Mouse (Mus musculus) CH12F3 (cell line): ENCODE data around the gene Ggta1.

ENCODE experiments used
- in situ Hi-C: fragments of 300-500 bp; cut with MboI; formaldehyde crosslinking; loops from 2 replicates; pipeline ENCODE4 v1.14.3; 2020; ENCODE audit warnings: low sequenced_read_pairs

The Ggta1 gene

GRCm38 (mm10) chr2:35409466-35409865, 53.6 kb downstream of the Ggta1 start:
- in situ Hi-C loops: no loop called here

- in situ Hi-C loops: no loop called here
Observed at GRCm38 (mm10) chr2:35408409-35409110, 54.5 kb downstream of the Ggta1 start.

GRCm38 (mm10) chr2:35407878-35408277, 55.2 kb downstream of the Ggta1 start:
- in situ Hi-C loops: no loop called here

GRCm38 (mm10) chr2:35407266-35407665, 55.8 kb downstream of the Ggta1 start:
- in situ Hi-C loops: no loop called here

GRCm38 (mm10) chr2:35406611-35407010, 56.4 kb downstream of the Ggta1 start:
- in situ Hi-C loops: no loop called here

GRCm38 (mm10) chr2:35402391-35402790, 60.6 kb downstream of the Ggta1 start:
- in situ Hi-C loops: no loop called here

- in situ Hi-C loops: no loop called here
Observed at GRCm38 (mm10) chr2:35400739-35401138, 62.3 kb downstream of the Ggta1 start.

- in situ Hi-C loops: no loop called here
Observed at GRCm38 (mm10) chr2:35398184-35398828, 64.7 kb downstream of the Ggta1 start.

GRCm38 (mm10) chr2:35397590-35398173, 65.3 kb downstream of the Ggta1 start:
- in situ Hi-C loops: no loop called here

GRCm38 (mm10) chr2:35397096-35397495, 65.9 kb downstream of the Ggta1 start, which contains the start of gene 4930402F06Rik:
Gene 4930402F06Rik, minus strand, starts transcription at chr2:35397175.
- in situ Hi-C loops: no loop called here

GRCm38 (mm10) chr2:35385441-35385871, 77.6 kb downstream of the Ggta1 start:
- in situ Hi-C loops: no loop called here

- in situ Hi-C loops: loop anchor here (10.0 kb wide), 1 partner anchor 85 kb away; no protein-coding TSS in a partner anchor
Observed at GRCm38 (mm10) chr2:35379306-35379705, 83.7 kb downstream of the Ggta1 start.

GRCm38 (mm10) chr2:35377600-35377999, 85.4 kb downstream of the Ggta1 start:
- in situ Hi-C loops: loop anchor here (10.0 kb wide), 1 partner anchor 83 kb away; no protein-coding TSS in a partner anchor

GRCm38 (mm10) chr2:35373003-35373402, 90.0 kb downstream of the Ggta1 start:
- in situ Hi-C loops: loop anchor here (10.0 to 25.0 kb wide), 2 partner anchors 78 to 161 kb away; partner anchors contain the start of gene Rab14

- in situ Hi-C loops: loop anchor here (10.0 to 25.0 kb wide), 2 partner anchors 76 to 158 kb away; partner anchors contain the start of gene Rab14
Observed at GRCm38 (mm10) chr2:35370686-35371085, 92.3 kb downstream of the Ggta1 start.

- in situ Hi-C loops: loop anchor here (25.0 kb wide), 1 partner anchor 155 kb away; the partner anchor contains the start of gene Rab14
Observed at GRCm38 (mm10) chr2:35367629-35368028, 95.4 kb downstream of the Ggta1 start, which contains the start of gene 4930568D16Rik. Gene 4930568D16Rik, minus strand, starts transcription at chr2:35367729.
